Mouse (Mus musculus) liver, adult 2 months (tissue): Measurements from ENCODE around the gene Nt5c2.

Experiments used
- CTCF ChIP-seq: fragments of 200-500 bp; IDR thresholded peaks from 2 replicates; pipeline ENCODE4 v1.5.1; 2011; ENCODE audit warnings: low read depth, low read length, control low read depth
- POLR2A ChIP-seq: fragments of 200-500 bp; IDR thresholded peaks from 2 replicates; pipeline ENCODE4 v1.6.1; 2011; ENCODE audit warnings: low read length, control low read depth; ENCODE audit not compliant: insufficient read depth; ENCODE audit errors: extremely low read depth

DNA sequence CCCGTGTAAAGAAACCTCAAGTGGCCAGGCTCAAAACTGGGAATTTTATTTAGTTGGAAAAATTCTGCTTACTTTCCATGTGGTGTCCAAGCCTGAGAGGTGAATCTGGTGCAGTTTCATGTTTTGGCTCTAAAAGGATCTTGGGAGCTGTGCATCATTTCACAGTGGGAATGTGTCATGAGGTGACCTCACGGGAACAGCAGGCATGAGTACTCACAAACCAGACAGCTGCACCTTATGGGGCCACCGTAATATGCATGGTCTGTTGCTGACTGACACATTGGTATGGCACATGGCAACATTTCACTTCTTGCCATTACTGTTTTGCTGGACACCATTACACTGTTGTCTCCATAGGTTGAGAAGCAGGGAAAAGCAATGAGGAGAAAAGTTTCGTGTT lies 129.6 kb downstream of the Nt5c2 start:
- TF ChIP-seq POLR2A = no peak
- TF ChIP-seq CTCF = no peak
